Mouse (Mus musculus): Measurements from ENCODE around the gene Rgs7.

The Rgs7 gene

GRCm38 (mm10) chr1:175300895-175301294 is 191.4 kb downstream of the Rgs7 start:
- no peak for DNase-seq (ENCODE audit: low spot score)

- DNase-seq (ENCODE audit: low spot score), result no peak
Measured at GRCm38 (mm10) chr1:175300404-175300803, 191.9 kb downstream of the Rgs7 start.

DNA sequence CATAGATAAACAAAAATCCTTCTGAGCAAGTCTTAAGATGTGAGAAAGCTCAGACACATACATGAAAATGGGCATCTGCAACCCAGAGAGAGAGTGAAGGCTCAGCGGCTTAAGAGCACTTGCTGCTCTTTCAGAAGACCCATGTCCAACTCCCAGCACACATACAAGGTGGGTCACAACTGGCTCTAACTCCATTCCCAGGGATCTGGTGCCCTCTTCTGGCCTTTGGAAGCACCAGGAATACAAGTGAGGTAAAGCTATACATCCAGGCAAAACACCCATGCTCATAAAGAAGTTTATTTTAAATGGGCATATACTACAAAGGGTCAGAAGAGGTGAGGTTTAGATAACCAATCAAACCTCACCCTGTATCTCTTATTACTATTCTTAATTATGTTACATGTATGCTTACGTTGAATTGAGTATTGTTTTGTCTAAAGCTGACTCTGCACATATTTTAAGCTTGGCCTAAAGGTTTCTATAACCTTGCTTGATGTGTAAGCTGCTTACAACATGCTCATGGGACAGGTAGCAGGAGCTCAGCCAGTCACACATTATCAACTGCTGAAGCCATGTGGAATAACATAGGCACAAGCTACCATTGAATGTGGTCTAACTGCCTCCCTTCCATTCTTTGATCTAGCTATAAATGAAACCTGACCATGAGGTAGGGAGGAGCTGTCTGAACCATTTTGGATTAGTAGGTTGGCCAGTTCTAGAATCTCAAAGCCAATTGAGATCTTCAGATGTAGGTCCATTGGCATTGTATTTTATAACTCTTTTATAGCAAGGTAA is 192.5 kb downstream of the Rgs7 start:
- no peak for DNase-seq (ENCODE audit: low spot score)

- no peak for DNase-seq (ENCODE audit: low spot score)
Measured at GRCm38 (mm10) chr1:175296906-175297305, 195.4 kb downstream of the Rgs7 start.

DNA sequence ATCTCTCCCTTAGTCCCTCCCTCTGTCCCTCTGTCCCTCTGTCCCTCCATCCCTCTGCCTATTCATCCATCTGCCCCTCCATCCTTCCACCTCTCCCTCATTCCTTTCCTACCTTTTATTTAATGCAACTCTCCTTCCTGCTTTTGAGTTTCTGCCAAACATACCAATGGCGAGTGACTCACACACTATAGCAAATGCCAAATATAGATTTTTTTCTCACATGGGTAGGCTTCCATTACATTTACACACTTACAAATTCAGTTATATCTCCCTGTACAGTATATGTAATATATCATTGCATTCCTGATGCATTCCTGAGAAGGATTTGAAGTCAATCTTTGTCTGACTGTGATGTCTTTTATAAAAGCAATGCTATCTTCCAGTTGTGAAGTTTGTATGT is 202.2 kb downstream of the Rgs7 start:
- no peak for DNase-seq (ENCODE audit: low spot score)

DNA sequence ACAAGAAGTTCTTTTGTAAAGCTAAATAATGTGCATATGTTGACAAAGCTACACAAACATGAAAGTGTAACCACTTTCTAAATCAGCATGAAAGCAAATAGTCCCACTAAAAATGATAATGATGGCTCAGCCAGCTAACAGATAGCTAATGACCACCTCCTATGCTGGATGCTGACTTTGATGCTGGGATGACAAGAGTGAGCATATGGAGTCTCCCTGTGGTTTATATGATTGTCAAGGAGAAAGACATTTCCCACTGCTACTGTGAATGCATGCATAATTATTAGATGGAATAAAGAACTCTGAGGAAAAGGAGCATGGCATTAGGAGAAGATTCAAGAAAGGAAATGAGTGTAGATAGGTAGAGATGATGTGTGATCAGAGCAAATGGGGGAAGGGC is 230.0 kb downstream of the Rgs7 start:
- no peak for DNase-seq (ENCODE audit: low spot score)

DNA sequence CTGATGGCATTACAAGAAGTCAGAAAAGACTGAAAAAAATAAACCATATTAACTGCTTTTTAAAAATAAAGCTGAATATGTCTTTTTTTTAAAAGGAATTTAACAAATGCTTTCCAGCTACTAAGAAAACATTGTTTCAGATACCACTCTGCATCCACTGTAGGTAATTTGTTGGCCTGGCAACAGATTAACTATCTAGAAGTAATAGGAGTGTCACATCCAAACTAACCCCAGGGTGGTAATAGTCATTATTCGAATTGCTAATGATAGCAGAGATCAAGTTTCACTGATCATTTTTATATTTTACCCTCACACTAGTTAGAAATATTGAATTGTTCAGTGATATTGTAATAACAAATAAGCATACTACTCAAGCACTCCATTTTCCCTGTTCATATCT is 232.9 kb downstream of the Rgs7 start:
- DNase-seq (ENCODE audit: low spot score), result no peak

DNA sequence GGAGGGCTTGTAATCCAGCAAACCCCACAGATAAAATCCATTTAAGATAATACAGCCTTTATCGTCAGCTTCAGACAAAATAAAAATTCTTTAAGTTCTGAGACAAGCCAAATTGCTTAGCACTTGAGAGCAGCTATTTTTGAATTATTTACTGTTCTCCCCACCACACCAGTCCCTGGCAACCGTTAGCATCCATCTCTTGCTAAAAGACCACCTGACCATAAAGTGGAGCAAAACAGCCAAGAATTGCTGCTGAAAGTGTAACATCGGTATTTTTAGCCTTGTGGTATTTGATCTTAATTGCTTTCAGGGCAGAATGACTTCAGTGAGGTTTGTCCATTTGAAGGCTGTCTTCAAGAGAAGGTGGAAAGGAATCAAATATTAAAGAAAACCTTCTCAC is 237.1 kb downstream of the Rgs7 start:
- no peak for DNase-seq (ENCODE audit: low spot score)

DNA sequence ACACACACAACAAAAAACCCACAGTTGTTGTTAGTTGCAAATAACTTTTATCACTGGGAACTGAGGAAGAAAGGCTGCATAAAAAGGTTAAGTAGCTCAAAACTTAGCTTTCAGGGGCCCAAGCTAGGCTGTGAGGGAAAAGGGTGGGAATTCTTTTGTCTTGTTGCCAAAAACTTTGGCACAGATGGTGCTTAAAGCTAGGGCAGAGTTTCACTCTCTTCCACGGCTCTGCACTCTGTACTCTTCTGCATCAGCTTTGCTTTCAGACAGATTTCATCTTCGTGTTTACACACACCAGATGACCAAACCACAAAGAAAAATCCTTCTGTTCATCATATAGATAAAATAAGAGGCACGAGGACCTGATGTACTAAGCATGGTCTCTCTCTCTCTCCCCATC is 237.6 kb downstream of the Rgs7 start:
- no peak for DNase-seq (ENCODE audit: low spot score)

DNA sequence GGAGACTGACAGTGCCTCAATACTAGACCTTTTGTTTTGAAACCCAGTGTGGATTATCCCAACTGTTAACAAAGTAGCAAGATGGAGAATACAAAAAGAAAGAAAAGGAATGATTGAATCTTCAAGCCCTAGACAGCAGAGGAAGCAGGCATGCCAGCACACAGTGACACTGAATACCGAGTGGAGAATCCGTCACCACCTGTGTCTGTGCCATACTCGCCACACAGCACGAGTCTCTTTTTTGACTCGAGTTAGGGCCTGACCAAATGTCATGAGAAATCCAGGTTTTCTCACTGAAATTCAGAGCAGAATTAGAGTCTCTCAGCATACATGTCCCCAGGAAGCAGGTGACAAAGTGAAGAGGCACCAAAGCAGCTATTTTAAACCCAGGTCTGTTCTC is 250.2 kb downstream of the Rgs7 start:
- DNase-seq (ENCODE audit: low spot score), result no peak

DNA sequence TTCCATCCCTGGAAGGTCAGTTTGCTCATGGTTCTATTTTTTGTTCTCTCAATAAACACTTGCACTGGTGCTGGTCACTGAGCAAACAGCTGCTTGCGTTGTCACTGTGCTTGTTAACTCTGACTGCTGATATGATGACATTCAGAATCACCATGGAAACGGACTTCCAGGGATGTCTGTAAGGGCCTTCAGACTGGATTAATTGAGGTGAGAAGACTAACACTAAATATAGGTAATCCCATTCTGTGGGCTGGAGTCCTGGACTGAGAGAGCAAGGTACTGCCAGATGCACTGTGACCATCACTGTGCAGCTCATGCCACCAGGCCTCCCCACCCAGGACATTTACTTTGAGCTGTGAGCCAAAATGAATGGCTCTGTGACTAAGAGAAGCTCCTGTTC is 252.2 kb downstream of the Rgs7 start:
- DNase-seq (ENCODE audit: low spot score), result no peak

- DNase-seq (ENCODE audit: low spot score), result no peak
Measured at GRCm38 (mm10) chr1:175221593-175222500, 270.5 kb downstream of the Rgs7 start.

DNA sequence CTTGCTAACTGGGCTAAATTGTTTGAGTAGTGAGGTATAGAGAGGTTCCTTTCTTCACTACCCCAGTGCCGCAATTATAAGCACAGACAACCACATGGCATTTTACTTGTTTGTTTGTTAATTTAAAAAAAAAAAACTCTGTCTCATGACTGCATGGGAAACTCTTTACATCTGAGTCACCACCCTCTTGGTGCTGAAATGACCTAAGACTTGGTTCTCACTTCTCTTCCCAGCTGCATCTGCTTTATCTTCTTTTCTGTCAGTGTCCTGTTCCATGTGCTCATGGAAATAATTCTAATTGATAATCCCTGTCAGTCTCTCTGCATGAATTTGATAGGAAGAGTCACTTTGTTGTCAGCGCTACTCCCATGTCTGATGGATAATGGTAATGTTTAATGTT is 272.7 kb downstream of the Rgs7 start:
- no peak for DNase-seq (ENCODE audit: low spot score)

DNA sequence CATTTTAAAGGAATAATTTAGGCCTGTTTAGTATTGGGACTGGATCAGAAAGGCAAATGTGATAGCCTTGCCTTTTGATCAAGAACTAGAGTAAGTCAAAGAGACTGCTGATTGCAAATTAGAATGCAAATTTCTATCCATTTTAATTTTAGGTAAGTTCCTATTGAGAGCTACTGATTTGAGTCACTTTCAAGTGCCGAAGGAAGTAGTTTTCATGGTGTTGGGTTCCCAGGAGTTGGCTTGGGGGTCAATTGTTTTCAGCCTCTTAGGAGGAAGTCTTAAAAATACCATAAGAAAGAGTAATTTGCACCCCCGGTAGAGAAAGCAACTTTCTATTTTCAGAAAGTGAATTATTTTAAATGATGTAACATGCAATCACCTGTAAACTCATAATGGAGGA is 285.3 kb downstream of the Rgs7 start:
- DNase-seq (ENCODE audit: low spot score), result no peak

GRCm38 (mm10) chr1:175205633-175206032 is 286.7 kb downstream of the Rgs7 start:
- DNase-seq (ENCODE audit: low spot score), result no peak

GRCm38 (mm10) chr1:175203544-175203943 is 288.8 kb downstream of the Rgs7 start:
- DNase-seq (ENCODE audit: low spot score), result no peak

DNA sequence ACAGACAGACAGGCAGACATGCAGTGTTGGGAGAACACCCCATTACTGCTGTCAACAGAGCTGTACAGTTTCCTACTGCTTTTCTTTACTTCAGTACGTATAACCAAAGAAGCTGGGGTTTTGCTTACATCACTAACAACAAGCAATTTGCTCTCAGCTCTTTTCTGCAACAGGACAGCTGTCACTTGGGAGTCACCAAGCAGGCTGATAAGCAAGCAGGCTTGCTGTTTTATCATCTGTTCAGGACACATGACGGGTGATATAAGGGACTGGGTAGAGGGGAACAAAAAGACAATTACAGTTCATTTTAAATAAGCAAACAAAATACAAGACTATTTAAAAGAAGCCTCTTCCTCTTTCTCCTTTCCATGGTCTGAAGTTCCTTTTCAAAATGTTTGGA is 289.4 kb downstream of the Rgs7 start:
- DNase-seq (ENCODE audit: low spot score), result no peak

- DNase-seq (ENCODE audit: low spot score), result no peak
Measured at GRCm38 (mm10) chr1:175198881-175199280, 293.4 kb downstream of the Rgs7 start.

DNA sequence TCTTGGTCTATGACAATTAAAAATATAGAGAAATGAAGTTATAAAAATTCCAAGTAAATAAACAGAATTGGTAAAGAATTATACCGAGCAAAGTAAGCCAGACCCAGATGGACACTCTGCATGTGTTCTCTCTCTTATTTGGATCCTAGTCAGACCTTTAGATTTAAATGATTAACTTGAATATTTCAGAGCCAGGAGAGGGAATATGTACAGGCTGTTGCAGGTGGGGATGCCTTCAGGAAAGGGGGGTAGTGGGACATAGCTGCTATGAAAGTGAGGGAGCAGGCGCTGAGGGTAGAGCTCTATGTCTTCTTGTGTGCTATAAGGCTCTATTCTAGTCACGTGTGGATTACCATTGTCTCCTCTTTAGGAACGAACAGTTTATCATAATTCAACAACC is 296.5 kb downstream of the Rgs7 start:
- no peak for DNase-seq (ENCODE audit: low spot score)

- no peak for DNase-seq (ENCODE audit: low spot score)
Measured at GRCm38 (mm10) chr1:175188186-175188585, 304.1 kb downstream of the Rgs7 start.

- DNase-seq (ENCODE audit: low spot score), result no peak
Measured at GRCm38 (mm10) chr1:175185211-175185610, 307.1 kb downstream of the Rgs7 start.

DNA sequence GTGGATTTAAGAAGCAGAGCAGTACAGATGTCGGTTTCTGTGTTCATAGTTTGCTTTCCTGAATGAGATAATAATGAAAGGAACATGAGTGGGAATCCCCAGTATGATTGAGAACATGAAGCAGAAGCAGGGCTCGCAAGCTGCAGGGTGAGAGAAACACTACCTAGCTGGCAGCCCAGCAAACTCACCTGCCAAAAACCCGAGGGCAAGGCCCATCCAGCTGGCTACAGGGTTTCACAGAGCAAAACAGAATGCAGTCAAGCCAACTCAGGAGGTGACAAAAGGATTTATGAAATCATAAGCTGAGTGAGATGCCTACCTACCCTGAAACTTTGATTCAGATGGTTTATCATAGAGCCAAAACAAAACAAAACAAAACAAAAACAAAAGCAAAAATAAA is 307.6 kb downstream of the Rgs7 start:
- DNase-seq (ENCODE audit: low spot score), result no peak

DNA sequence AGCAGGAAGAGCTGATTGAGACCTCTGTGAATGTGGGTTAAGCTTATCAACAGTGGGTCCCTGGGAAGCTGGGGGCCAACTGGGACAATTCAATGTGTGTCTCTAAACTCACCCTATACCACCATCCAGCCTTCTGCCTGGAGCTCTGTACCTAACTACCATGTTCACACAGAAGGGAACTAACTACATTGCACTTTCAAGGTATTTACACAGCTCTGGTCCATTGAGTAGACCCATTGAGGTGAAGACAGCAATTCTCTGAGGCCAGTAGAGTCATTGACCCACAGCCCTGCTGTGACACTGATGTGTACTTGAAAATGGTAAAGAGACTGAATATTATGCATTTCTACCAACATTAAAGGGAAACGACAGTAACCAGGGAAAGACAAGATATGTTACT is 313.6 kb downstream of the Rgs7 start:
- DNase-seq (ENCODE audit: low spot score), result no peak
